Mouse (Mus musculus) ES-Bruce4 (cell line): ENCODE measurements around the gene Pkdcc. TPM values are rescaled to one million over a fixed set of nuclear protein-coding genes. Genes with fewer than 3 reads are reported as not detected.

Source experiments
- H3K27ac ChIP-seq: 2 replicates; pipeline ENCODE4 v1.5.1; 2012; ENCODE audit warnings: low read length, inconsistent platforms; ENCODE audit not compliant: insufficient read depth
- H3K27me3 ChIP-seq: 2 replicates; pipeline ENCODE4 v1.6.1; 2012; ENCODE audit warnings: mild to moderate bottlenecking, low read length, inconsistent platforms; ENCODE audit not compliant: control insufficient read depth, poor library complexity, insufficient read depth, severe bottlenecking
- H3K36me3 ChIP-seq: 2 replicates; pipeline ENCODE4 v1.6.1; 2012; ENCODE audit warnings: inconsistent platforms, mild to moderate bottlenecking, low read length, moderate library complexity; ENCODE audit not compliant: control insufficient read depth, poor library complexity, insufficient read depth, severe bottlenecking
- H3K4me1 ChIP-seq: one replicate; pipeline ENCODE4 v1.8.1; 2011; ENCODE audit warnings: low read length; ENCODE audit not compliant: control insufficient read depth, insufficient read depth
- H3K4me3 ChIP-seq: 2 replicates; pipeline ENCODE4 v1.5.1; 2011; ENCODE audit warnings: low read depth, mild to moderate bottlenecking, low read length
- H3K9ac ChIP-seq: 2 replicates; pipeline ENCODE4 v1.6.1; 2012; ENCODE audit warnings: low read depth, mild to moderate bottlenecking, inconsistent platforms; ENCODE audit not compliant: poor library complexity, severe bottlenecking
- H3K9me3 ChIP-seq: replicated peaks from 2 replicates; pipeline ENCODE4 v1.6.1; 2012; ENCODE audit warnings: mild to moderate bottlenecking, low read length, inconsistent platforms; ENCODE audit not compliant: control insufficient read depth, poor library complexity, insufficient read depth, severe bottlenecking
- CTCF ChIP-seq: IDR thresholded peaks from one replicate; pipeline ENCODE4 v1.8.1; 2011; ENCODE audit warnings: low read depth, low read length
- EP300 ChIP-seq: IDR thresholded peaks from 2 replicates; pipeline ENCODE4 v1.6.1; 2011; ENCODE audit warnings: low read depth, low read length; ENCODE audit not compliant: insufficient read depth
- POLR2A ChIP-seq: IDR thresholded peaks from one replicate; pipeline ENCODE4 v1.8.1; 2011; ENCODE audit warnings: low read length; ENCODE audit not compliant: insufficient read depth
- polyA plus RNA-seq: library from polyadenylated mRNA; stranded (reverse); fragments of >200 nt; gene quantifications from 2 replicates; pipeline ENCODE4 v1.2.4, GENCODE M21; 2011; ENCODE audit warnings: low read depth; ENCODE audit not compliant: missing spikeins, insufficient read depth, insufficient read length

The Pkdcc gene
- 9.7 and 12.3 TPM in 2 replicates for polyA plus RNA-seq

DNA sequence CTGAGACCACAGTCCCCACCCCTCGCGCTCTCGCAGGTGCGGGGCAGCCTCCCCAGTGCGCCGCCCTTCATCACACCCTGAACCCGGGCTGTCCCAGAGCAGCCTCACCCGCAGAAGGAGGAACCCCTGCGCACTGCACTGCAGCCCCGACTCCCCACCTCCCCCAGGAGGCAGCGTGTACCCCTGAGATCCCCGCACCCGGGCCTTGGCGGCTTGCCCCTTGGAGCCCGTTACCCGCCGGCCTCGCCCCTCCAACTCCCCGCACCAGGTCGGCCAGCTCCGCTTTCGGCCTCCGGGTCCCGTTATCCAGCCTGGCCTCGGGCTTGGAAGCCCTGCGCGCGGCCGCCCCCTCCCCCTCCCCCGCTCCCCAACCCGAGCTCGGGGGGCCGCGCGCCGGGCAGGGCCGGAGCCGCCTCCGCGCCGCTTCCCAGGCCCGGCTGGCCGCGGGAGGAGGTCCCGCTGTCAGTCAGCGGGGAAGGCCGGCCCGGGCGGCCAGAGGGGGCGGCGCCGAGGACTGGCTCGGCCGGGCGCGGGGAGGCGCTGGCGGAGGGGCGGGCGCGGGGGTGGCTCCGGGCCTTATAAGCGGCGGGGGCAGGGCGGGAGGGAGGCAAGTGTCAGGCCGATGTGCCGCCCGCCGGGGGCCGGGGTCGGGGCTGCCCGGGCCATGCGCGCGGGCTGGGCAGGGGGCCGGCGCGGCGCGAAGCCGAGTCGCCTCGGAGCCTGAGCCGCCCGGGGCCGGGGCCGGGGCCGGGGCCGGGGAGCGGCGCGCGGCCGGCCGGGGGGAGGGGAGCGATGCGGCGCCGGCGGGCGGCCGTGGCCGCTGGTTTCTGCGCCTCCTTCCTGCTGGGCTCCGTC is at the start of gene Pkdcc:
TSS of gene Pkdcc (plus strand) at position 619 of the 855 bp plus-strand sequence.
- Histone ChIP-seq H3K36me3 (no peaks in the 10 kb centered on the region), H3K27ac (no peak within 1 kb of the TSS), H3K27me3 (peaks cover 13% of the 10 kb centered on the region; the same call in 1 of the 2 replicates), H3K4me1 (peaks cover 1% of the 10 kb centered on the region), H3K9ac (peak within 1 kb of the TSS; percentile 93), H3K4me3 (peak within 1 kb of the TSS; percentile 83), H3K9me3 (no peaks in the 10 kb centered on the region)
- TF ChIP-seq CTCF = no peak

DNA sequence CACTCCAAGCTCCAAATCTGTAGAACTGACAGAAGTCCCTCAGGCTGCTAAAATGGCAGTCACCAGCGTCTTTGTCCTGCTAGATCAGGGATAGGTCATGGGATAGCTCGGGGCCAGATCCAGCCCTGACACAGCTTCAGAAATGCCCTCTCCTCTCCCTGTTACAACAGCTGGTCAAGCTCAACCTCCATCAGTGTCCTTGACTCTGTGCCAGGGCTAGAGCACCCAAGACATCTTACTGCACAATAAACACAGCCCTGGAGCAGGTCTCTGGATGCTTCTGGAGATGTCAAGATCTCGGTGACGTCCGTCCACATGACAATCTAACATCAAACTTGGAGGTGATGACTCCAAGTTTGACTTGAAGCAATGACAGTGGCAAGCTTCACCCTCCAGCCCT is 48.9 kb upstream of the Pkdcc start:
- Histone ChIP-seq H3K4me1 (peaks cover 10% of the 10 kb centered on the region), H3K27ac (no peak overlapping the region), H3K27me3 (no peaks in the 10 kb centered on the region), H3K36me3 (no peaks in the 10 kb centered on the region), H3K4me3 (no peak overlapping the region), H3K9me3 (peaks cover 10% of the 10 kb centered on the region), H3K9ac (no peak overlapping the region)
- TF ChIP-seq POLR2A = no peak
- 0 out of 2 replicates have a peak, but pooled peaks have one; percentile 17 for TF ChIP-seq EP300

DNA sequence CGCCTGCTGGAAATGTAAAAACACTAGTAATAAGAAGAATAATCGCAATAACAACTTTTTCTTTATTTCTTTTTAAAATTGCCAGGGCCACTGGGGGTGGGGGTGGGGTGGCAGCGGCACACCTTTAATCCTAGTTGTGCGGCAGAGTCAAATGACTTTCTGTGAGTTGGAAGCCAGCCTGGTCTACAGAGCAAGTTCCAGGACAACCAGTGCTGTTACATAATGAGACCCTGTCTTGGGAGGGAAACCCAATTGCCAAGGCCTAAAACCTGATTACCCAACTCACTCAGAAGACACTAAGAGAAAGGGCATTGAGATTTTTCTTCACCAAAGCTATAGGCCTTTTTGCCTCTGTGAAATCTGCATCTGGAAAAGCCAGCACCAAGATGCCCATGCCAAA is 38.9 kb upstream of the Pkdcc start:
- Histone ChIP-seq H3K9me3 (peaks cover 28% of the 10 kb centered on the region), H3K4me3 (no peak overlapping the region), H3K27ac (no peak overlapping the region), H3K36me3 (no peaks in the 10 kb centered on the region), H3K27me3 (no peaks in the 10 kb centered on the region), H3K9ac (no peak overlapping the region), H3K4me1 (peaks cover 2% of the 10 kb centered on the region)
- no peak for TF ChIP-seq POLR2A
- TF ChIP-seq CTCF = no peak
- TF ChIP-seq EP300 = no peak

DNA sequence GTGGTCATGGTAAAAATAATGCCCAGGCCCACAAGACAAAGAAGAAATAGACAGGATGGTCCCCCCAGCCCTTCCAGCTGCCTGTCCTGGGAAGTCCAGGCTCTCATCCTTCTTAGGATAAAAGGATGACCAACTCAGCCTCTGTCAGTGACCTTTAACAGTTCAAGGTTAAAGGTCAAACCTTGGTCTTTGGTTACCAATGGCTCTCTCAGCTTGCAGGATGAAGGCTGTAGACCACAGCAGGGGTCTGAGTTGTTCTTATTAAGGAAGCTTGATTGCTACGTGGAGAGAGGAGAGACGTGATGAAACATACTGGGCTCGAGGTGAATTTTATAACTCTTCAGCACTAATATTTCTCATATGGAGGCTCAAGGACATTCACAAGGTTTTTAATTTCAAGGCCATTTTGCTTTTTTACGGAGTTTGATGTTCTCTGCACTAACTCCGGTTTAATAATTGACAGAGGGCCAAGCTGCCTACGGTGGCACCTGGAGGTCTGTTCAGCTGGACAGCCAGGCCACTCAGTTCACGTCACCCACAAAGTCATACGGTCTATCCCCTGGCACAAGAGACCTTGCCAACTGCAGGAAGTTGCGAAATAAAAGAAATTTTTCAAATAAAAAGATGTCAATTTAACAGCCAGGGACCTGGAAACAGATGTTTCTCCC is 36.5 kb upstream of the Pkdcc start:
- TF ChIP-seq POLR2A = no peak
- TF ChIP-seq CTCF = no peak
- no peak for TF ChIP-seq EP300
- Histone ChIP-seq H3K36me3 (no peaks in the 10 kb centered on the region), H3K27ac (no peak overlapping the region), H3K27me3 (no peaks in the 10 kb centered on the region), H3K9ac (no peak overlapping the region), H3K9me3 (peaks cover 9% of the 10 kb centered on the region), H3K4me1 (peaks cover 2% of the 10 kb centered on the region), H3K4me3 (no peak overlapping the region)

DNA sequence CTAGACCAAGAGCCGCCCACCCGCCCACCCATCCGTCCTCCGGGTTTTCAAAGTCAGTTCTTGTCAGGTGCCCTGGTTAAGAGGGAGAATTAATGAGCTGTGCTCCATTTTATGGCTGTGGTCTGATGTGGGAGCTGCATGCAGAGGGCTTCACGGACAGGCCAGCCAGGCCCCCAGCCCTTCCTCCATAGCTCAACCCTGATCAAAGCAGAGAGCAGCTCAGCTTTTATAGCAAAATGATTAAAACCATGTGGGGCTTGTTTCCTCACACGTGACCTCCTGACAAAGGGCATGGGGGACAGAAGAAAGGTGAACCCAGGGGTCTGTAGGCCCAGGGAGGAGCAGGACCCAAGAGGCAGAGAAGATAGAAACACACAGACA is 36.0 kb upstream of the Pkdcc start:
- Histone ChIP-seq H3K9me3 (peaks cover 4% of the 10 kb centered on the region), H3K4me3 (no peak overlapping the region), H3K9ac (no peak overlapping the region), H3K36me3 (no peaks in the 10 kb centered on the region), H3K4me1 (peaks cover 2% of the 10 kb centered on the region), H3K27me3 (no peaks in the 10 kb centered on the region), H3K27ac (no peak overlapping the region)
- TF ChIP-seq CTCF (no peak), EP300 (no peak), POLR2A (no peak)

DNA sequence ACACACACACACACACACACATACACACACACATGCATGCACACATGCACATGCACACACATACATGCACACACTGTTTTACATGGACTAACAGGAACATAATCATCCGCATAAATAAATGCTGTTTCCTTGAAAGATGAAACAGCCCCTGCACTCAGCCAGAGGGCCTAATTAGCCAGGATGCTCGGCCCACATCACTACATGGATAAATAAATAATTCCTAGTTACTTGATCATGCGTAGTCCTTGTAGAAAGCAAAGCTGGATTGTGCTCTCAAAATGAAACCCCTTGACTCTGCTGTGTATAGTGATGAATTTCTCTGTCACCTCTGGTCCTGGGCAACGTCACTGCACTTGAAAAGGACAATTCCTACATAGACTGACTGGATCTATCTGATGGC is 35.5 kb upstream of the Pkdcc start:
- Histone ChIP-seq H3K27ac (no peak overlapping the region), H3K36me3 (no peaks in the 10 kb centered on the region), H3K27me3 (no peaks in the 10 kb centered on the region), H3K4me1 (peaks cover 2% of the 10 kb centered on the region), H3K4me3 (no peak overlapping the region), H3K9ac (no peak overlapping the region), H3K9me3 (no peaks in the 10 kb centered on the region; the same call in 1 of the 2 replicates)
- no peak for TF ChIP-seq CTCF
- no peak for TF ChIP-seq EP300
- TF ChIP-seq POLR2A = no peak
